Mouse (Mus musculus) adrenal gland, adult 18-20 months (tissue): ENCODE results near the gene P4ha2. TPM values are rescaled to one million over a fixed set of nuclear protein-coding genes. Genes with fewer than 3 reads are reported as not detected.
A peak's percentile ranks its signal among the peaks of the same experiment; 100 is the strongest.

Experiments used
- DNase-seq, 2 experiments: peaks; one replicate each; pipeline ENCODE4 v3.0.0; 2021 to 2022; ENCODE audit warnings: low spot score in 2 of 2
- total RNA-seq, 2 experiments: library from RNA; stranded (reverse); gene quantifications; 1 replicate in 1 of 2; 2 replicates in 1 of 2; pipeline ENCODE4 v1.2.3; 2021

P4ha2 gene
- total RNA-seq, 2 experiments from 2014 or later: 40.8 to 64.8 TPM

DNA sequence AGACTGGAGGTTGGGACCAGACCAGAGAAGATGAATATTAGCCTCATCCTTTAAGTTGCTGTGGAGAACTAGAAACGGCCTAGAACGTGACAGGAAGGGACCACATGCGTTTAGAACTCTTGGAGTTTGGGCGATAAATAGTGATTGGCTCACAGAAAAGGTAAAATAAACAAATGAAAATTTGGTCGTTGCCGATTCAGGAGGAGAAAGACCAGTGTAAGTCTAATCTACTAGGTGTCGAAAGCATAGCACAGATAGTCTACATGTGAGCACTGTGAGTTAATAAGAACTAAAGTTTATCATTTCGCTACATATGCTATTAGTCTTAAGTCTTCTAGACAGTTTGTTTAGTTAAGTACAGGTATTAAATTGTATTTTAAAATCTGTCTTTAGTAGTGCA, 30.1 kb downstream of the P4ha2 start:
- DNase-seq: no peak

DNA sequence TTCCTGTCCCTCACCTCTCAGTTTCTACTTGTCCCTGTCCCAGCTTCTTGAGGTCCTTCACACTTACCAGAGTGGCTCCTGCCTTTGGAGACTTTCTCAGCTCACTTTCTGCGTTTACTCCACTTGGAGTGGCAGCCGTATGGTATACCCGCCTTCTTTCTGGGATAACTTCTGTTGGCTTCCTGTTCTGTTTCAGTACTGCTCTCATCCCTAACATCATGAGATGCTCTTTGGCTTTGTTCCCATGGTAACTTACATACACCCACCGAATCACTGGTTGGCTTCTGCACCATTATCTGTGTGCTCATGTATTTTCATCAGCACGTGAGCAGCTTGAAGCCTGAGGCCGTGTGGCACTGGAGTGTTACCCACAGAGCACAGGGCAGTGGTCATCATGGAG, 30.8 kb downstream of the P4ha2 start:
- DNase-seq: no peak

GRCm38 (mm10) chr11:54132290-54132689, 32.4 kb downstream of the P4ha2 start:
- DNase-seq: no peak

- DNase-seq: no peak
Measured at GRCm38 (mm10) chr11:54134905-54135304, 35.0 kb downstream of the P4ha2 start.

DNA sequence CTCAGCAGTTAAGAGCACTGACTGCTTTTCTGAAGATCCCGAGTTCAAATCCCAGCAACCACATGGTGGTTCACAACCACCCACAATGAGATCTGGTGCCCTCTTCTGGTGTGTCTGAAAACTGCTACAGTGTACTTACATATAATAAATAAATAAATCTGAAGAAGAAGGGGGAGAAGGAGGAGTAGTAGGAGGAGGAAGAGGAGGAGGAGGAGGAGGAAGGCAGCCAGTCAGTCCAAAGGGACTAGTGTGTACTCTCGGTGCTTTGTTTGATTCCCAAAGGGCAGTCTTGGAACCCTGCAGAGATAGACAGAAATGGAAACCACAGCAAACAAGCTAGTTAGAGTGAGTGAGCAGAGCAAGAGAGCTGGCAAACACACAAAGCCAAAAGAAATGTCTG, 40.3 kb downstream of the P4ha2 start:
- peak in 1 of 2 experiments; percentile 35 for DNase-seq

- DNase-seq: no peak
Measured at GRCm38 (mm10) chr11:54141200-54141971, 41.5 kb downstream of the P4ha2 start.

- peak; percentile 71 to 76 for DNase-seq
Measured at GRCm38 (mm10) chr11:54144886-54145285, 45.0 kb downstream of the P4ha2 start.

GRCm38 (mm10) chr11:54145990-54146389, 46.1 kb downstream of the P4ha2 start:
- no peak for DNase-seq

DNA sequence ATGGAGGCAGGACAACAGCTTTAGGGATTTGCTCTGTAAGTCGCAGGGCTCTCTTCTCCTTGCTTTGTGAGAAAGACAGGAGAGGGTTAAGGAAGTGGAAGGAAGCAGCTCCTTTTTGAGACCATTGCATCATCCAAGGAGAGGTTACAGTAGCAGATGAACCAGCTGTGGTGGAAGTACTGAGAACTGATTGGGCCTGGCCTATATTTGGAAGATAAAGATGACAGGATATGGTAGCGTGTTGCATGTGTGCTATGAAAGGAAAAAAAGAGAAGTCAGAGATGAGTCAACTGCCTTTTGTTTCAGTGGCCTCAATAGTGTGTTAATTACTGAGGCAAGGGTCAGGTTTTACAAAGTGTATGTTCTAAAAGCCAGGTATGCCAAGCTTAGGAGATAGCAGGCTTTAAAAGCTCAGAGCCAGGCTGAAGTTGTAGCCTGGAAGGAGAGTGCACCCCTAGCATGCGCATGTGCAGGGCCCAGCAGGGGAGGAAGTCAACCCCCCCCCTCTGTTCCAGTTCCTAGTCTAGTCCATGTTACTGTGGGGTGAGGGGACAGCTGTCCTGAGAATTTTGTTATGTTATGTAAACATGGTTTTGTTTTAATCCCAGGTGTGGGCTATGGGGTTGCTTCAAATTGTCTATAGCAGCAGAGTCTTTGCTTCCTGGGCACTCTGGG, 50.0 kb downstream of the P4ha2 start:
- no peak for DNase-seq

DNA sequence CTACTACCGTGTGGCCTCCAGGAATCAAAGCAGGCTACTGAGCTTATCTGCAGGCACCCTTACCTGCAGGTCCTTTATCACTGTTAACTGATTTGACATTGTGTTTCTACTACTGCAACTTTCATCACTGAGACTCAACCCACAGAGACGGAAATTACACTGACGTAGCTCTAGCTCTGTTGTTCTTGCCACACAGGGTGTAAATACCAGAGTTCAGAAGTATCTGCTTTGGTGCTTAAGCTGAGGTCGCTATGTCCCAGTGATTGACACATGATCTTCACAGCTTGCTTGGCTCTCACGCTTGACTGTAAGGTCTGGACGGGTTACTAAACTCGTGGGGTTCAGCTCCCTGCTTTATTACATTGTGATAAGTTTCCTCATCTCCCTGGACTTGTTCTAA, 51.2 kb downstream of the P4ha2 start:
- DNase-seq: no peak

DNA sequence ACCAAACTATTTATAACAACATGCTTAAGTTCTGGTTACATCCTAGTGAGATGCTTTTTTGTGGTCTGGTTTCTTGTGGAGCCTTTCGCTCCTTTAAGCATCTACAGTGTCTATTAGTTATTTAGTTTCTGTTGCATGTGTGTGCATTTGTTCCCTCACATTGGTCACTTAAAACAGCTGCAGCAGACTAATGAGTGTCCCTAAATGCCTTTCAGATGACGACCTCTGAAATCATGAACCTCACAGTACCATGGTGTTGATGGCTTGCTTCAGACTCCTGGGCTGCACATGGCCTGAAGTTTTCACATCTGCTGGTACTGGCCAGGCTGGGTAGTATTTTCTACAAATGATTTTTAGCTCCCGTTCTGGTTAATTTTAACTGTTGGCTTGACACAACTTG, 53.1 kb downstream of the P4ha2 start:
- no peak for DNase-seq

DNA sequence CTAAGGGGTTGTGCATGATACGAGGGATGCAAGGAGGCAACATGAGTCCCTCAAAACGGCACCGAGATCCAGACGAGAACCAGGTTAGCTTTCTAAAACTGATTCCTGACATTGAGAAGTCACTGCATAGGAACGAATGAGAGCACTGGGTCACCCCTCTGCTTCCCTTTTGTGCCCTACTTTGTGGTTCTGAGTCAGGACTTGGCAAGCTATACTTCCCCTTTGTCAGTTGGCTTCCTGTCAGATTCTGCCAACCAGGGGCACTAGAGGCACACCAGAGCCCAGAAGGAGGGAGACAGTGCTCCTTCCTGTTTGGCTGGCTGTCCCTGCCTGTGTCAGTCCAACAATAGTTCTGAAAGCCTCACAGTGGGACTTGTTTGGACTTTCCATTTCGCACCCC, 56.0 kb downstream of the P4ha2 start:
- peak; percentile 31 to 34 for DNase-seq

- no peak for DNase-seq
Measured at GRCm38 (mm10) chr11:54156504-54156903, 56.6 kb downstream of the P4ha2 start.

DNA sequence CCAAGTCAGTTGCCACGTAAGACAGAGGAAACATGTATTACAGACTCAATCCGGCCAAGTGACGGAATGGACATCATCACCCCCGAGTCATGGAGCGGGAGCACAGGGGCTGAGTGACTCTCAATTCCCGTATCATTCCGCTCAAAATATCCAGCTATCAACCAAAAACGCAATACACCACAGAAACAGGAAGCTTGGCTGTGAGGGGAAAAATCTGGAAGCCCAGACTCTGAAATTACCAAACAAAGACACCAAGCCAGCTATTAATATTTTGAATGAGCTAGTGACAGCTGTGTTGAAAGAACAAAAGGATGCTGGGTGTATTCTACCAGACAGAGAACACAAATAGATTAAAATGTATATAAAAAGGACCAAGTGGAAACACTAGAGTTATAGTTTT, 57.7 kb downstream of the P4ha2 start:
- no peak for DNase-seq

GRCm38 (mm10) chr11:54160435-54160834, 60.5 kb downstream of the P4ha2 start:
- no peak for DNase-seq

DNA sequence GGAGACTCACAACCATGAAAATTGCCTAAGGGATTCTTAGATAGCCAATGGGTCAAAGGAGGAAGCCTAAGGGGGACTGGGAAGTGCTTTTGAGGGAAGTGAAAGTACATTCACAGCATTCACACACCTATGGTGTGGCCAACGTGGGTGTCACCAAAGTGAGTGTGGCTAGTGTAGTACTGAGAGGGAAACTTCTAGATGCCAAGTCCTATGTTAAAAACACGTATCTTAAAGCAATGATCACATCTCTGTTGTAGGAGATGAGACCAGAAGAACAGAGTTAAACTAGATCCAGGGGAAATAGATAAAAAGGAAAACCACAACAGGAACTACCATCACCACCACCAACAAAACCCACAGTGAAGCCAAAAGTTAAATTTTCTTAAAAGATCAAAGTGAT, 61.0 kb downstream of the P4ha2 start:
- DNase-seq: no peak

DNA sequence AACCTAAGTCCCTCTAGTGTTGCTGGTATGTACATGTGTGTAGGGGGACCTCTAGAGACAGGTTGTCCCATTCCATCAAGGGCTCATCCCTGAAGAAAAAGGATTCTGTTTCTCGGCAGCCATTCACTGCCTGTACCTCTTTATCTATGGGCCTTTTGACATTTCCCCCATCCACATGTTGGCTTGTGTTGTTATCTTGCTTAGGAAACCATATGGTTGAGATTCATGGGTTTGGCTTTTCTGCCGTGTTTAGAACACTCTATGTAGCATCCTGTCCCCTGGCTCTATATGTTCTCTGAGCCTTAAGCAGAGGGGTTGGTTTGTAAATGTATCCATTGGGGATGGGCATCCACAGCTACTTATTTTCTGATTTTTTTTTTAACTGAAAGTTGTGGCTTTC, 61.6 kb downstream of the P4ha2 start:
- DNase-seq: no peak

GRCm38 (mm10) chr11:54162968-54163367, 63.1 kb downstream of the P4ha2 start:
- no peak for DNase-seq

GRCm38 (mm10) chr11:54169432-54170295, 69.8 kb downstream of the P4ha2 start:
- DNase-seq: no peak

DNA sequence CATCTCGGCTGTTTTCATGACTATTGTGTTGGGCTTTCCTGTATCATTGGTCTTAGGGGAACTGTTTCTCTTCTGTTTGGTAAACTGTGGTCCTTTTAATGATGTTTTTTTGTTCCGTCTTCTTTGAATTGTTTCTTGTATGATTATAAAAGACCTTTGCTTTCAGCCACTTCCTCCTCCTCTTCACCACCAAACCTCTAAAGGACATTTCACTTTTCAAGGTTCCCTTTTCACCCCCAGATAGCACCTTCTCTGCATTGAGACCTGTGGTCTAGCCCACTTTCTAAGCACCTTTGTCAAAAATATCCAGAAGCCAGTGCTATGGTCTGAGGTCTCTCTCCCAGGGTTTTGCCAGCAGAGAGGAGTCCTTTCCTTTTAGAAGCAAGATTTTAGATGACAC, 71.3 kb downstream of the P4ha2 start:
- DNase-seq: no peak

GRCm38 (mm10) chr11:54174226-54174625, 74.3 kb downstream of the P4ha2 start:
- no peak for DNase-seq

DNA sequence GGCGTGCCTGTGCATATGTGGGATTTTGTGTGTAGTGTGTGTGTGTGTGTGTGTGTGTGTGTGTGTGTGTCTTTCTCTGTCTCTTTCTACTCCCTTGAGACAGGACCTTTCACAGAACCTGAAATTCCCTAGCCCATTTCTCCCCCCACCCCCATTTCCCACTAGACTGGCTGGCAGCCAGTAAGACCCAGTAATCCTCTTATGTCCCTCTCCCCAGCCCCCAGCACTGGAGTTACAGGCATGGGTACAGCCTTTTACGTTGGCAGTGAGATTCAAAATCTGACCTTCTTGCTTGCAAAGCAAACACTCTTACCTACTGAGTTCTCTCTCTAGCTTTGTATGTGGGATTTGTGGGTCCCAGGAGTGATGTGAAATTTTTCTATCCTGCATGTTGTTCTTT, 75.0 kb downstream of the P4ha2 start:
- no peak for DNase-seq
